Mouse (Mus musculus) kidney, postnatal 0 days (tissue): ENCODE data around the gene Ccn1. TPM values are rescaled to one million over a fixed set of nuclear protein-coding genes. Genes with fewer than 3 reads are reported as not detected.

Source experiments
- ATAC-seq: fragments of 200-750 bp; cut with Nextera tagmentation; replicated peaks from 2 replicates; pipeline ENCODE4 v1.8.0; 2017; ENCODE audit warnings: low read depth, moderate number of reproducible peaks, moderate TSS enrichment, moderate library complexity; ENCODE audit not compliant: low FRiP score
- DNase-seq: peaks from one replicate; pipeline ENCODE4 v3.0.0-alpha.2; 2016; ENCODE audit warnings: low spot score
- H3K27ac ChIP-seq: fragments of 300-500 bp; sonication (generic); 2 replicates; pipeline ENCODE4 v1.5.1; 2014; ENCODE audit warnings: mild to moderate bottlenecking
- H3K27me3 ChIP-seq: fragments of 300-500 bp; sonication (generic); 2 replicates; pipeline ENCODE4 v1.6.1; 2014; ENCODE audit warnings: low read length, mixed read lengths; ENCODE audit not compliant: insufficient read depth
- H3K36me3 ChIP-seq: fragments of 300-500 bp; sonication (generic); 2 replicates; pipeline ENCODE4 v1.6.1; 2014; ENCODE audit warnings: low read length, mixed read lengths; ENCODE audit not compliant: insufficient read depth
- H3K4me1 ChIP-seq: fragments of 300-500 bp; sonication (generic); replicated peaks from 2 replicates; pipeline ENCODE4 v1.6.1; 2014; ENCODE audit warnings: antibody characterized with exemption, low read length, mixed read lengths; ENCODE audit not compliant: insufficient read depth
- H3K4me2 ChIP-seq: fragments of 300-500 bp; sonication (generic); 2 replicates; pipeline ENCODE4 v1.6.1; 2014; ENCODE audit warnings: mild to moderate bottlenecking, low read length, moderate library complexity, mixed read lengths
- H3K4me3 ChIP-seq: fragments of 300-500 bp; sonication (generic); replicated peaks from 2 replicates; pipeline ENCODE4 v1.5.1; 2014; ENCODE audit warnings: low read depth, low read length
- H3K9ac ChIP-seq: fragments of 300-500 bp; sonication (generic); 2 replicates; pipeline ENCODE4 v1.6.1; 2014; ENCODE audit warnings: low read depth, low read length
- H3K9me3 ChIP-seq: fragments of 300-500 bp; sonication (generic); replicated peaks from 2 replicates; pipeline ENCODE4 v1.6.1; 2016; ENCODE audit warnings: low read length, inconsistent platforms, mixed read lengths
- CTCF ChIP-seq: IDR thresholded peaks from 2 replicates; pipeline ENCODE4 v1.5.1; 2016; ENCODE audit warnings: antibody characterized with exemption, low read depth, mild to moderate bottlenecking, moderate library complexity
- WGBS: fragments of 180-500 bp; shearing (Covaris S2); extraction: QIAGEN DNeasy Blood & Tissue Kit; methylation state at CpG from one replicate; pipeline ENCODE4 v1.1.7; 2014; 5-methylcytosine and 5-hydroxymethylcytosine counted together
- polyA plus RNA-seq: library from polyadenylated mRNA; unstranded; fragments of >200 nt; fragmentation: Nextera tagmentation; extraction: Ambion mirVana; gene quantifications from 2 replicates; pipeline ENCODE4 v1.2.1, GENCODE M21; 2015

Ccn1 gene
- polyA plus RNA-seq, 1 experiment from 2014 or later = 74.8 TPM

DNA sequence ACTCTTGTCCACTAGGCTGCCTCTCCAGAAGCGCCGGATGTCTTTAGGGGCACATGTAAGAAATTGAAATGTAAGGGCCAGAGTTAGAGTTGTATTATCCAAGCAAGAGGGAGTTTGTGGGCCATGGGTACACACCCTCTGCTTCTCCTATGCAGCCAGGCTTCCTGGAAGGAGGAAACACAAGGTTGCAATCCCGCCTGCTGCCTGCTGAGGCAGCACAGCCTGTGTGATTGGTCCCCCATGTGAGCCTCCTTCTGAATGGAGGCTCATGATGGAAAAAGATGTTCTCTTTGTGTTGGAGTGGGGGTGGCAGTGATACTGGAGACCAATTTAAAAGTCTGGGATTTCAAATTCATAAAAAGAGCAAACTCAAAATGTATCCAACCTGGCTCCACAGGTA, 22.0 kb downstream of the Ccn1 start:
- Histone ChIP-seq H3K27ac (no peak overlapping the region), H3K4me1 (no peaks in the 10 kb centered on the region; the same call in 1 of the 2 replicates), H3K36me3 (no peaks in the 10 kb centered on the region), H3K9ac (no peak overlapping the region), H3K9me3 (no peaks in the 10 kb centered on the region), H3K4me3 (no peak overlapping the region), H3K4me2 (no peak overlapping the region), H3K27me3 (no peaks in the 10 kb centered on the region)
- 83% methylated on average over 3 of the region's 3 CpGs for WGBS
- ATAC-seq (no peak), DNase-seq (peak; percentile 47)
- peak; percentile 67 for TF ChIP-seq CTCF

- Histone ChIP-seq H3K27ac (no peak overlapping the region), H3K9ac (no peak overlapping the region), H3K27me3 (no peaks in the 10 kb centered on the region), H3K36me3 (no peaks in the 10 kb centered on the region), H3K4me2 (no peak overlapping the region), H3K9me3 (no peaks in the 10 kb centered on the region), H3K4me3 (no peak overlapping the region), H3K4me1 (no peaks in the 10 kb centered on the region)
- no peak for TF ChIP-seq CTCF
- ATAC-seq (no peak), DNase-seq (no peak)
- WGBS = 95% methylated on average over 1 of the region's 1 CpGs
Measured at GRCm38 (mm10) chr3:145626063-145626462, 23.7 kb downstream of the Ccn1 start.

DNA sequence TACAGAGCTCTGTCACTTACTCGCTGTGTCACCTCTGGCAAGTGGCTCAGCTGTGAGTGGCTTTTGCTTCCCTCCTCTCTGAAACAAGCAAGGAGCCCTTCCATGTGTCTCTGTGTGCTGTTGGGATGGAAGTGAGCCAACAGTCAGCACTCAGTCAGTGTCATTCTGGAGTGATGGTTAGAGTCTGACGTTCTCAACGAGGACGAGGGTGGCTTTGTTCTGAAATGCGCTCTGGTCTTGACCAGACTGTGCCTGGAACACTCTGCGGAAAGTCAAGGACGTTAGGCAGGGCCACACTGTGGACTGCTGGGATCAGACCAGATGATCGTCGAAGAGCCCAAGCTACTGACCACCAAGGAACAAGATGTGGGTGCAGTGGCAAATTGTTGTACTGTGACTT, 24.2 kb downstream of the Ccn1 start:
- no peak overlapping the region for H3K9ac ChIP-seq
- H3K27ac ChIP-seq = no peak overlapping the region
- 84% methylated on average over 9 of the region's 9 CpGs for WGBS
- no peaks in the 10 kb centered on the region for H3K27me3 ChIP-seq
- no peak for TF ChIP-seq CTCF
- no peak for ATAC-seq
- no peak overlapping the region for H3K4me2 ChIP-seq
- no peak overlapping the region for H3K4me3 ChIP-seq
- no peak for DNase-seq
- H3K4me1 ChIP-seq = no peaks in the 10 kb centered on the region
- no peaks in the 10 kb centered on the region for H3K9me3 ChIP-seq
- no peaks in the 10 kb centered on the region for H3K36me3 ChIP-seq

- H3K27me3 ChIP-seq = no peaks in the 10 kb centered on the region
- no peaks in the 10 kb centered on the region for H3K4me1 ChIP-seq
- no peak overlapping the region for H3K4me3 ChIP-seq
- no peaks in the 10 kb centered on the region for H3K9me3 ChIP-seq
- 90% methylated on average over 4 of the region's 4 CpGs for WGBS
- no peaks in the 10 kb centered on the region for H3K36me3 ChIP-seq
- TF ChIP-seq CTCF = no peak
- no peak overlapping the region for H3K27ac ChIP-seq
- H3K9ac ChIP-seq = no peak overlapping the region
- ATAC-seq (no peak), DNase-seq (no peak)
- no peak overlapping the region for H3K4me2 ChIP-seq
Measured at GRCm38 (mm10) chr3:145624786-145625185, 25.0 kb downstream of the Ccn1 start.

GRCm38 (mm10) chr3:145623047-145623446, 26.7 kb downstream of the Ccn1 start:
- TF ChIP-seq CTCF = no peak
- Histone ChIP-seq H3K4me3 (no peak overlapping the region), H3K9ac (no peak overlapping the region), H3K27ac (no peak overlapping the region), H3K36me3 (no peaks in the 10 kb centered on the region), H3K4me2 (no peak overlapping the region), H3K9me3 (no peaks in the 10 kb centered on the region), H3K27me3 (no peaks in the 10 kb centered on the region), H3K4me1 (no peaks in the 10 kb centered on the region)
- ATAC-seq = no peak
- 77% methylated on average over 12 of the region's 12 CpGs for WGBS
- DNase-seq = no peak

- Histone ChIP-seq H3K27ac (no peak overlapping the region), H3K36me3 (no peaks in the 10 kb centered on the region), H3K4me2 (no peak overlapping the region), H3K9me3 (no peaks in the 10 kb centered on the region), H3K27me3 (no peaks in the 10 kb centered on the region), H3K4me3 (no peak overlapping the region), H3K4me1 (no peaks in the 10 kb centered on the region), H3K9ac (no peak overlapping the region)
- TF ChIP-seq CTCF = no peak
- no peak for ATAC-seq
- WGBS = 82% methylated on average over 4 of the region's 4 CpGs
- no peak for DNase-seq
Measured at GRCm38 (mm10) chr3:145621209-145621608, 28.6 kb downstream of the Ccn1 start.

- Histone ChIP-seq H3K4me1 (peaks cover 7% of the 10 kb centered on the region), H3K9me3 (no peaks in the 10 kb centered on the region), H3K27me3 (no peaks in the 10 kb centered on the region), H3K36me3 (no peaks in the 10 kb centered on the region), H3K4me2 (no peak overlapping the region), H3K27ac (no peak overlapping the region), H3K4me3 (no peak overlapping the region), H3K9ac (no peak overlapping the region)
- ATAC-seq (no peak), DNase-seq (no peak)
- 92% methylated on average over 17 of the region's 17 CpGs for WGBS
- TF ChIP-seq CTCF = no peak
Measured at GRCm38 (mm10) chr3:145619621-145620365, 30.0 kb downstream of the Ccn1 start.
